Mouse (Mus musculus) megakaryocyte, embryonic 14.5 days (primary cell): ENCODE measurements around the gene Cbx8.

Experiments
- FLI1 ChIP-seq: IDR thresholded peaks from 2 replicates; pipeline ENCODE4 v1.6.1; 2012; ENCODE audit warnings: low read length, inconsistent platforms, mixed read lengths
- GATA1 ChIP-seq: IDR thresholded peaks from 3 replicates; pipeline ENCODE4 v1.6.1; 2012; ENCODE audit warnings: mixed read lengths, low read length, inconsistent platforms, borderline replicate concordance

DNA sequence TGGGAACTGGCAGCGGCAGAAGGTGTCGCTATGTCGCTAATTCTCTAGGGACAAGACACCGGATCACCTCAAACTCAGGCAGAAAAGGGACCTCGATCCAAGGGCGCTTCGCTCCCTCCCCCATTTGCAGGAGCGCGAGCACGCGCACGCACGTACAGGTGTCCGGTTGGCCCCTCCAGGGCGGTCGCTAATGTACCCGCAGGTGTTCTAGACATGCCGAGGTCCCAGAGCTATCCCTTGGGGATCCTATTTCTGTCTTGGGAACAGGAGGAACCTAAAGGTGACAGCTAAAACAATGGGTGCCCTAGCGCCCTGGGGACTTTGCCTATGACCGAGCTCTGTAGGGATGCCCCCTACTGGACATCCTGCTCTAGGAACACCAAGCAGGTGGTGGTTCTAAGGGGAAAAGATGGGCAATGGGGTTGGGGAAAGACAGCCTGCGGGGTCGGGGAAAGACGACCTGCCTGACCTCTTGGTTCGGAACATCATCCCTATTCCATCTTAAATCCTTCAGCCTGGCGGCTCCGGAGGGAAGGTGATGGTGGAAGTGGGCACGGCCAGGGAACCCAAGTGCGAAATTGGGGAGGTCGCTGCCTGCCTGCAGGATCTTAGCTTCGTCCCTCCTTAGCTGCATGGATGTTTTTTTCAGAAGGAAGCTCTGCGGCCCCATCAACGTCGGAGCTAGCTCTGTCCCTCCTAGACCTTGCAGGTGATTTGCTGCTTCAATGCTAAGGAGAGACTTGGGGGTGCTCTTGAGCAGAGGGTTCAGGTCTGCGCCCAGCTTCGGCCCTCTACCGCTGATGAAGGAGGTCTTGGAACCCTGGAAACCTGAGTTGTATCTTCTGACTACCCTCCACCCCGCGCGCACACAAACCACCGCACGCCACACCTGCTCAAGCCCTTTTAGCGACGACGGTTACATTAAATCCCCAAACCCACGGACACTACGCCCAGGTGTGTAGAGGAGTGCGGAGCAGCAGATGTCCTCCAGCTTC is 13.9 kb upstream of the Cbx8 start:
- TF ChIP-seq GATA1, result no peak
- TF ChIP-seq FLI1, result no peak
